Mouse (Mus musculus): ENCODE results near the gene Gm10031.

The Gm10031 gene

DNA sequence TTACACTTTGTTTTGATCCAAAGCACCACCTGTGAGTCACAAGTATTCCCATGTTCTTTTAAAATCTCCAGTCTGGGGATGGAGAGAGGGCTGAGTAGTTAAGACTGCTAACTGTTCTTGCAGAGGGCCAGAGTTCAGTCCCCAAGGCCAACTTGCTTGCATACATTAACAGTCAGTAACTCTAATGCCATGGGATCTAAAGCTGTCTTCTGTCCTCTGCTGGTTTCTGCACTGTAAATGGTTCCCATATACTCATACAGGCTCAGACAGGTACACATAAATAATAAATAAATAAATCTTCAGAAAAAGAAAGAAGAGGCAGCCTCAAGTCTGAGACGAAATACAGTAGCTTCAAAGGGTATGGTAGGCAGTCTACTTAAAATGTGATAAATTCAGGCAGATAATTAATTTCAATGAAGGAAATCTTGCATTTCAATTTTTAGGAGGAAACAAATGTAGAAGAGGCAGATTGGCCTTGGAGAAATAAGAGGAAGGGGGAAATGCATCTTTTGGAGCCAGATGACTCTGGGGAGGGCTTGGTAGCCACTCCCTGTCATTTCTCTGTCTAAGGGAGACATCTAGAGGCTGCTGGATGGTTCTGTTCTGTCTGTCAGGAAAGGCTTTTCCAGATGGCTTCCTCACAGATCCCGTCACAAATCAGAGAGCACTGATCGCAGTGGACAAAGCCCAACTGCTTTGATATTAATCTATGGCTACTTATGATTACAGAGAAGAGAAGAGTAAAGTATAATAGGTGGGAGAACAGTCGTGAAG is 16.2 kb downstream of the Gm10031 start:
- peak; percentile 40 for DNase-seq (ENCODE audit: low read depth, low spot score)

DNA sequence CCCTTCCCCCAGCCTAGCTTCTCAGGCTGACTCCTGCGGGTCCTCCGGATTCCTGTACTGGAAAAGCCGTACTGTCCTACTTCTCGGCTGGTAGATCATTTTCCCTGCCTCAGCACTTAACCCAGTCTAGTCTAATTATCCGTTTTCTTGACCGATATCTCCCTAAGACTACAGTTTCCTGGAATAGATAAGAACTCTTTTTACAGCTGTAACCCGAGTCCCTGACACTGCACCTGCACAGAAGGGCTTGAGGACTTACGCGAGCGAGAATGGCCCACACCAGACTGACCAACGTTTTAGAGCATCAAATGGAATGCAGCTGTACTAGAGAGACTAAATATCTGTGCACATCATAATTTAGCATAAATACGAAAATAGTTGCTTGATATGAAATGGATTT is 20.2 kb downstream of the Gm10031 start:
- no peak for DNase-seq (ENCODE audit: low read depth, low spot score)

DNA sequence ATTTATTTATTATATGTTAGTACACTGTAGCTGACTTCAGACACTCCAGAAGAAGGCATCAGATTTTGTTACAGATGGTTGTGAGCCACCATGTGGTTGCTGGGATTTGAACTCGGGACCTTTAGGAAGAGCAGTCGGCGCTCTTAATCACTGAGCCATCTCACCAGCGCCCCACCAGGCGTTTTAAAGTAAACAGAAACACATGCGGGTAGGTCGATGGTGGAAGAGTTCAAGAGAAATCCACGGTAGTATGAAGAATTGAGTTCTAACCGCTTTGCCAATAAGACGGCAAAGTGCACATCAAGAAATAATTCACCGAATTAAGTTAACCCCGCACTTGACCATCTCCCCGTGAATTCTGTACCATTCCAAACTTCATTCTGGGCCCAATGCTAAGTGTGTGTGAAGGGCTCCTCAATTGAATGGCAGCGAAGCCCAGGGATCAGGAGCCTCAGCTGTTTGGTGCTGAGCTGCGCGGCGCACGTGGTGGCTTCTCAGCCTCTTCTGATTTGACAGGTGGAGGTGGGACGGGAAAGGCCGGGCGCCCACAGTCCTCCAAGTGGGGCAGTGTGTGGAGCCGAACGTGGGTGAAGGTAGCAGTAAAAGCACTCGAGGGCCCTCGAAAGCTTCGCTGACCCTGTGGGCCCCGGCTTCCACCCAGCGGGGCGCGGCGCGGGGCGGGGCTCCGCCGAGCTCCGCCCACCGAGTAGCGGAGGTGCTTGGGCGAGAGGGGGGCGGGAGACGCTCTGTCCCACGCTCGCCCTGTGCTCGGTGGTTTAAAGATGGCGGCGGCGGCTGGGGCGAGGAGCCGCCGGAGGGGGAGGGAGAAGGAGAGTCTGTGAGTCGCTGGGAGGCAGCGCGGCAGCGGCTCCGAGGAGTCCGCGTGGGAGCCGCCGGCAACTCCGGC is 34.5 kb downstream of the Gm10031 start, which contains the start of gene Abl2:
Gene Abl2 (plus strand): TSS at position 763 of the 907 bp plus-strand sequence.
- peak; percentile 94 for DNase-seq (ENCODE audit: low read depth, low spot score)

DNA sequence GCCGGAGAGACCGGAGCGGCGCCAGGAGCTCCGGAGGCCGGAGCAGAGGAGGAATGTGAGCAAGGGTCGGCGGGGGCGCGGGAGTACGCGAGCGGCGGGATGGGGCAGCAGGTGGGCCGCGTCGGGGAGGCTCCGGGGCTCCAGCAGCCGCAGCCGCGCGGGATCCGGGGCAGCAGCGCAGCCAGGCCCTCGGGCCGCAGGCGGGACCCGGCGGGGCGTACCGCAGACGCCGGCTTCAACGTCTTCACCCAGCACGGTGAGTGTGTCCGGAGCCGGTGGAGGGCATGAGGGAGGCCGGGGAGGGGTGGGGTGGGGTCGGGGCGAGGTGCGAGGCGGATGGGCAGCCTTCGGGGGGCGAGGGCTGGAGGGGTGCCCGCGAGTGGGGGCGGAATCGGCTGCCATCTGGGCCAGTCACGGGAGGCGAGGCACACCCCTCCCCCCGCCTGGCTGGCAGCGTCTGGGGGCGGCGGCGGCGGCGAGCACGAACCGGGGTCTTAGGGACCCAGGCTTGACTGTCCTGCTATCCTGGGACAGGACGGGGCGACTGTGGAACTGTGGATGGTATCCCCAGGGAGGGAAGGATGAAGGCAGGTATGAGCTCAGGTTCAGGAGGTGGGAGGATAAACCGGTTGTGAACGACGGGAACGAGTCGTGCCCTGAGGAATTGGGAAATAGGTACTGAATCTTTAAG is 35.3 kb downstream of the Gm10031 start:
- peak; percentile 59 for DNase-seq (ENCODE audit: low read depth, low spot score)

DNA sequence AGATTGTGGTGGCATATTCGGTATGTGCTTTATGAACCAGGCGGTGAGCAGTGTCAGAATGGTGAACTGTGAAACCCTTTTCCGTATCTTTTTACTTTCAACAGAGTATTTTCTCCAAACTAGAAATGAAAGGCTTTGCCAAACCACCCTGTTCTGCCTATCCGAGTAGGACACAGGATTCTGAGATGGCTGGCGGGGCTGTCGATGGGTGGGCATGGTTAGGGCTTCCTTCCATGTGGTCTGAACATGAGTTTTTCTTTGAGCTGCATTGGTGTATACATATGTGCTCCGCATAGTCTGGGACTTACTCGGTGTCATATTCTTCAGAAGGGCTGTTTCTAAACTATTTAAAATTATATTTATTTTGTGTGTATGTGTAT is 35.8 kb downstream of the Gm10031 start:
- no peak for DNase-seq (ENCODE audit: low read depth, low spot score)

DNA sequence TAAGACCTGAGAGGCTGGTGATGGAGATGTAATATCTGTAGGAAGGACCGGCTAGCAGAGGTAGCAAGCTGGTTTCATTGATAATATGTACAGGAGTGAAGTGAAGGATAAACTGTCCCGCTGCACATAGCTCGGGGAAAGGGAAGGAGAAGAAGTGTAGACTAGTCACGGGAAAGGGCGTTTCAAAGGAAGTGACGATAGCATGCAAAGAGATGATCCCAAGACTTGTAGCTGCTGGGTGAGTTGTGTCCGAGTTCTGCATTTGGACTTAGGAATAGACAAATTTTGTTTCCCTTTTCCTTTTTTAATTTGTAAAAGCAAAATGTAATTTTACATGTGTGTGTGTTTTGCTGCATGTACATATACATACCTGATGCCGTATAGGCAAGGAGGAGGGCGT is 36.7 kb downstream of the Gm10031 start:
- DNase-seq (ENCODE audit: low read depth, low spot score) = no peak

DNA sequence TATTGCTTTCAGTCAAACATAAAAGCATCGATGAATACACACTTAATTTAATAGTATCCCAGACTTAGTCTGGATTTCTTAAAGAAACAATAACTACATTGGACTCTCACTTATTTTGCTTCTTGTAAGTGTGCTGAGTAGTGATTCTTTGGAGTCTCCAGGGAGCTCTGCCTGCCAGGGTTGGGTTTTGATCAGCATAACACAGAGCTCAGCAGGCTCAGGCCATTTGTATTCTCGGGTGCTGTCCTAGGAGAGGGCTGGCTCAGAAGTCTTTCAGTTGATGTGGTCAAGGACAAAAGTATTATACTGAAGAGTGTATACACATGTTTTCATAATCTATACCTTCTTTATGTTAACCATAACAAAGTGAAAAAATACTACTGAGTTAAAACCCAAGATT is 41.5 kb downstream of the Gm10031 start:
- DNase-seq (ENCODE audit: low read depth, low spot score) = no peak

DNA sequence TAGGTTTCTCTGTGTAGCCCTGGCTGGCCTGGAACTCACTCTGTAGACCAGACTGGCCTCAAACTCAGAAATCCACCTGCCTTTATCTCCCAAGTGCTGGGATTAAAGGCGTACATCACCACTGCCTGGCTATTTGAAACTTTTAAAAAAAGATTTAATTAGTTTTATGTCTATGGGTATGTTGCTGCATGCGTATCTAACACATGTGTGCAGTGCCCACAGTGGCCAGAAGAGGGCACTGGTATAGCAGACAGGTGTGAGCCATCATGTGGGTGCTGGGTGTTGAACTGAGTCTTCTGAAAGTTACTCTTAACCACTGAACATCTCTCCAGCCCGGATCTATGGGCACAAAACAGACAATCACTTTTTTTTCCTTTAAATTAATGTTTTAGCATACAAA is 42.3 kb downstream of the Gm10031 start:
- DNase-seq (ENCODE audit: low read depth, low spot score) = peak; percentile 73

DNA sequence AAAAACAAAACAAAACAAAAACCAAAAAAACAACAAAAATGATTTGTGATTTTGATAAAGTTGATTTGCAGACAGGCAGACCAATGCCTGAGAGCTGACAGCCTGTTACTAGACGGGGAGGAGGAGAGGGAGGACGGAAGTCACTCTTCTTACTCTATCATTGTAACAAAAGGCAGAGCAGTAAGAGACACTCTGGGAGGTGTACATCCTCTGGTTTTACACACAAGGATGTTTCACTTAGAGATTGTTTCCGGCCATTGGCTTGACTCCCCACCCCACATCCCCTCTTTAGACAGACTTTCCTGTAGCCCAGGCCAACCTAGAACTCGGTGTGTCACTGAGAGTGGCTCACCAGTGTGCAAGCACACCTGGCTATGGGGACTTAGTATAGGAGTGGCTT is 45.8 kb downstream of the Gm10031 start:
- peak; percentile 33 for DNase-seq (ENCODE audit: low read depth, low spot score)

DNA sequence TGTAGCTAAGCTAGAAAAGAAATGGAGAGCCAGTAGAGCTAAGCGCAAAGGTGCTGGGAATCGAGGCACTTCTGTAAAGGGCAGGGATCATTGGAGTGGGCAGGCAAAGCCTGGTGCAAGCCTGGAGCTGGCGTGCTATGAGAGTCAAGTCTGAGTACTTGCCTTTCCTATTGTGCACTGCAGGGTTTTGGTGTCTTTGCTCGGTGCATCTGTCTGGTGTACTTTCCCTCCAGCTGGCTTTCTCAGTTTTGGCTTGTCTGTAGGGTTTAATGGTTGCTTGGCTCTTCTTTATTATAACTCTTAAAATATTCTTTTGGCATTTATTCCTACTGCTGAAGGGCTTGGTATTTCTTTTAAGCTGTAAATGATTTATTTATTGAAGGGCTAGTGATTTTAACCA is 49.1 kb downstream of the Gm10031 start:
- DNase-seq (ENCODE audit: low read depth, low spot score) = no peak
